Mouse (Mus musculus) left cerebral cortex, postnatal 14 days (tissue): ENCODE data around the gene 4933421I07Rik. TPM values are rescaled to one million over a fixed set of nuclear protein-coding genes. Genes with fewer than 3 reads are reported as not detected.

Source experiments
- DNase-seq, 2 experiments: peaks; one replicate each; pipeline ENCODE4 v3.0.0; 2021 to 2022; ENCODE audit warnings: low spot score in 2 of 2, mixed read lengths in 1 of 2
- intact Hi-C: fragments of 180-260 bp; cut with DNase I; formaldehyde crosslinking; loops from one replicate; pipeline ENCODE4 v1.15.1; 2025
- long read RNA-seq, 2 experiments: library from polyadenylated mRNA; stranded (forward); transcript quantifications; one replicate each; pipeline ENCODE4 v2.0.0; 2021
- total RNA-seq, 2 experiments: library from RNA; stranded (reverse); gene quantifications; 2 replicates each; pipeline ENCODE4 v1.2.3; 2021

Gene 4933421I07Rik
- total RNA-seq, result not detected
- long read RNA-seq, experiment 1, result 0 reads
- long read RNA-seq, experiment 2, result 0 reads

GRCm38 (mm10) chr7:42447850-42448249 is at the start of gene 4933421I07Rik:
4933421I07Rik (minus strand) TSS chr7:42448120.
- intact Hi-C loops, result no loop called here
- DNase-seq, result no peak

- DNase-seq, result no peak
- intact Hi-C loops, result no loop called here
Observed at GRCm38 (mm10) chr7:42497356-42497755, 49.4 kb upstream of the 4933421I07Rik start.

- intact Hi-C loops, result no loop called here
- no peak for DNase-seq
Observed at GRCm38 (mm10) chr7:42496202-42496601, 48.3 kb upstream of the 4933421I07Rik start.

GRCm38 (mm10) chr7:42490859-42491258 is 42.9 kb upstream of the 4933421I07Rik start:
- DNase-seq, result no peak
- intact Hi-C loops, result no loop called here

- intact Hi-C loops, result no loop called here
- no peak for DNase-seq
Observed at GRCm38 (mm10) chr7:42490358-42490757, 42.4 kb upstream of the 4933421I07Rik start.

GRCm38 (mm10) chr7:42454640-42455039 is 6.7 kb upstream of the 4933421I07Rik start:
- no peak for DNase-seq
- intact Hi-C loops, result no loop called here

GRCm38 (mm10) chr7:42450618-42451017 is 2.7 kb upstream of the 4933421I07Rik start:
- DNase-seq, result no peak
- intact Hi-C loops, result no loop called here

GRCm38 (mm10) chr7:42447352-42447751 is 568 bp downstream of the 4933421I07Rik start:
- no peak for DNase-seq
- intact Hi-C loops, result no loop called here

Other genes with a start within 250 kb of the 4933421I07Rik start
- not detected for gene Vmn2r61, start 188.1 kb downstream of the 4933421I07Rik start, total RNA-seq
- 10 to 100 TPM; 16.4 to 19.0 TPM for gene Zfp141, start 57.6 kb upstream of the 4933421I07Rik start, total RNA-seq
- not detected for gene Gm21028, start 130.5 kb upstream of the 4933421I07Rik start, total RNA-seq
- gene Zfp977, start 144.4 kb upstream of the 4933421I07Rik start, total RNA-seq, result 1 to 10 TPM; 1.9 to 2.5 TPM
- 1 to 10 TPM; 2.8 to 3.4 TPM for gene Zfp976, start 194.5 kb upstream of the 4933421I07Rik start, total RNA-seq
- gene Zfp975, start 244.6 kb upstream of the 4933421I07Rik start, total RNA-seq, result 1 to 10 TPM; 5.7 to 6.2 TPM